Mouse (Mus musculus) megakaryocyte, embryonic 14.5 days (primary cell): Measurements from ENCODE around the gene Ccng2. TPM values are rescaled to one million over a fixed set of nuclear protein-coding genes. Genes with fewer than 3 reads are reported as not detected.

ENCODE experiments used
- H3K27me3 ChIP-seq: replicated peaks from 2 replicates; pipeline ENCODE3; 2012; ENCODE audit warnings: inconsistent platforms
- H3K36me3 ChIP-seq: replicated peaks from 2 replicates; pipeline ENCODE3; 2012; ENCODE audit warnings: low read length, inconsistent platforms, mixed read lengths
- H3K4me1 ChIP-seq: 2 replicates; pipeline ENCODE4 v1.6.1; 2012; ENCODE audit warnings: inconsistent platforms
- H3K4me3 ChIP-seq: replicated peaks from 2 replicates; pipeline ENCODE3; 2012; ENCODE audit warnings: moderate library complexity, mild to moderate bottlenecking, inconsistent platforms
- H3K9me3 ChIP-seq: 2 replicates; pipeline ENCODE4 v1.6.1; 2012; ENCODE audit warnings: inconsistent platforms
- FLI1 ChIP-seq: IDR thresholded peaks from 2 replicates; pipeline ENCODE4 v1.6.1; 2012; ENCODE audit warnings: low read length, inconsistent platforms, mixed read lengths
- GATA1 ChIP-seq: IDR thresholded peaks from 3 replicates; pipeline ENCODE4 v1.6.1; 2012; ENCODE audit warnings: mixed read lengths, low read length, inconsistent platforms, borderline replicate concordance
- polyA plus RNA-seq: library from polyadenylated mRNA; stranded (reverse); fragments of >175 nt; gene quantifications from 2 replicates; pipeline ENCODE4 v1.2.3, GENCODE M21; 2012; ENCODE audit warnings: low replicate concordance; ENCODE audit not compliant: insufficient read depth

Gene Ccng2
- polyA plus RNA-seq, 1 experiment = 37.5 TPM

DNA sequence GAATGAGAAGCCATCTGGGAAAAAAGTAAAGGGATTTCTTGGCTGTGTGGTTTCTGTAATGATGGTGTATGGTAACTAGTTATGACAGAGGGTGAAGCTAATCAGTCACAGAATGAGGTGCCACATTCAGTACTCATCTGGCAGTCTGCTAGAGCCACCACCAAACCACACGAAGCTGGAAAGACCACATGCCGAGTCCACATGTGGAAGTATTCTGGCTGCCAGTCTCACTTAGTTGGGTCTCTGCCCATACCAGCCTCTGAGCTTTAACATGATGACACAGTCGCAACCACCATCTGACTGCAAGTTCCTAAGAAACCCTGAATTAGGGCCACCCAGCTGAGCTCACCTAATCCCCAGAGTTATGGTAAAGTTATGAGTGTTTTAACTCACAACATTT lies 6.1 kb upstream of the Ccng2 start:
- Histone ChIP-seq H3K9me3 (no peaks in the 10 kb centered on the region), H3K27me3 (no peaks in the 10 kb centered on the region), H3K4me1 (peaks cover 56% of the 10 kb centered on the region), H3K36me3 (no peaks in the 10 kb centered on the region), H3K4me3 (no peak overlapping the region)
- TF ChIP-seq FLI1 (no peak), GATA1 (no peak)

- TF ChIP-seq GATA1 = no peak
- no peak for TF ChIP-seq FLI1
- H3K27me3 ChIP-seq = no peaks in the 10 kb centered on the region
- H3K4me3 ChIP-seq = peak overlapping the region; percentile 12
- H3K36me3 ChIP-seq = no peaks in the 10 kb centered on the region
- H3K9me3 ChIP-seq = no peaks in the 10 kb centered on the region
- peaks cover 53% of the 10 kb centered on the region for H3K4me1 ChIP-seq
Measured at GRCm38 (mm10) chr5:93262751-93263150, 4.3 kb upstream of the Ccng2 start.

DNA sequence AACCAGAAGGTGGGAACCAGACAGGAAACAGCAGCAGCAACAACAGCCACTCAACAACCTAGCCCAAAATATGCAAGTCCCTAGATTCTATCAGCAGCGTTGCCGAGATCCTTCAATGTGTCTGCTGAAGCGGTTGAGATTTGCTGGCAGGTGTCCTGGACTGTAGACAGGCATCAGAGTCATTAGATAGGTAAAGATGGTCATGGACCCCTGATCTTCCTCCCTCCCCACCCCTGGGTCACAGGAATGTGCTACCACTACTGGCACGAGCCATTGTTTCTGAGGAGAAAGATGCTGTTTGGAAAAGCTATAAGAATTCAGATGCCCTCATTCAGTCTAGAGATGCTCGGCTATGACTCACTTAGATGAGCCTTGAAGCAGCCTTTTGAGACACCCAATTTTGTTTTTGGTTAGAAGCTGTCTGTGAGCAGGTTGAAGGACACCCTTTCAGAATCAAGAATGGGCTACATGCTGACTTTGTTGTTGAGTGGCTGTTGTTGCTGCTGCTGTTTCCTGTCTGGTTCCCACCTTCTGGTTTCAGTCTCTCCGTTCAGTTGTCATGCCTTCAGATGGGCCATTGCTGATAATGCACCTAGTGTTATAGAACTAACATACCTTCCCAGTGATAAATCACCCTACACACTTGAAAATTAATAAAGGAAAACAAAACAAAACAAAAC lies 3.5 kb upstream of the Ccng2 start:
- Histone ChIP-seq H3K4me3 (no peak overlapping the region), H3K36me3 (peaks cover 2% of the 10 kb centered on the region), H3K4me1 (peaks cover 53% of the 10 kb centered on the region), H3K27me3 (no peaks in the 10 kb centered on the region), H3K9me3 (no peaks in the 10 kb centered on the region)
- TF ChIP-seq GATA1 = no peak
- no peak for TF ChIP-seq FLI1

DNA sequence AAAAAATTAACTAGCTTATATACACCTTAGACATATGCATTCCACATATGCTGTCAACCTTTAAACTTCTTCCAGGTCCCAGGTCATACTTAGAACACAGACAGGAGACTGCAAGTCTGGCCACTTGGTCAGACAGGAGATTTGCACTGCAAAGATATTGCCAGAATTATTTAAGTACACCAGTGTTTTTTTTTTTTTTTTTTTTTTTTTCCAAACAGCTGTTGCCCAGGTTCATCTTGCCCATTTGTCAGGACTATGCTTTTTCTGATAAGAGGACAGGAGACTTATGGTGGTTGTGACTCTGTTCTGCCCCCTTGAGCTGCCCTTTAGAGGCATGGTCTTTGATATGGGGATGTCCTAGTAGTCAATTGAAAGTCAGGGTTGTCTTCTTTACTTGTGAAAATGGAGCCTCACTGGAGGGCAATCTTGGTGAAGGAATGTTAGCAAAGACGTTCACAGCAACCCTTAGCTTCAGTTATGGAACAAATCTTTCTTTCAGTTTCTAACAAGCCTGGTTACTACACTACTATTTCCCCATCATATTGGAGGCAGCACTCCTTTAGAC lies 2.8 kb upstream of the Ccng2 start:
- no peak for TF ChIP-seq GATA1
- TF ChIP-seq FLI1 = no peak
- H3K27me3 ChIP-seq = no peaks in the 10 kb centered on the region
- peaks cover 8% of the 10 kb centered on the region for H3K36me3 ChIP-seq
- peaks cover 53% of the 10 kb centered on the region for H3K4me1 ChIP-seq
- H3K4me3 ChIP-seq = peak overlapping the region; percentile 42
- no peaks in the 10 kb centered on the region for H3K9me3 ChIP-seq

DNA sequence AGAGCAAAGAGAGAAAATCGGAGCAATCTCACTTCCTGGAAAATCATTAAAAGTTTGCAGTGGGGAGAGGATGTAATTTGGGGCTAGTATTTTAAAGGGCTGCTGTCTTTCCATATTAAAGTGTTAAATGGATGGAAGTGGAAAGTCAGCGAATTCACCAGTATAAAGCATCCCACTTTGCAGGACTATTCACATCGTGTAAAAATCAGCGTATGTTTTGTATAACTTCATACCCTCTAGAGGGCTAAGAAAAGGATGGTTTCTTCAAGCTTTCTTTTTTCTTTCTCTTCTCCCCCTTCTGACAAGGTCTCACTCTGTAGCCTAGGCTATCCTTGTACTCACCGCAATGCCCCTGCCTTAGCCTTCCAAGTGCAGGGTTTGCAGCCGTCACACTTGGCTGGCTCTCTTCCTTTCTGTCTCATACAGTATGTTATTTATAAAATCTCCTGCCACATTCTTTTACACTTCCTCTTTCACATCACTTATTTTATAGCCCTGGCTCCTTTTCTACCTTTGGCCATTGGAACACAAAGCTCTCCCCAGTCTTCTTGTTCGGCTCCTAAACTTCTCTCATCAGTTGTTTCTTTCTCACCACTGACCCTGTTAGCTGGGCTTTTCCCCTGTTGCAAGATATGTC lies 1.8 kb upstream of the Ccng2 start:
- Histone ChIP-seq H3K27me3 (no peaks in the 10 kb centered on the region), H3K9me3 (no peaks in the 10 kb centered on the region), H3K4me3 (peak overlapping the region; percentile 83), H3K4me1 (peaks cover 61% of the 10 kb centered on the region), H3K36me3 (peaks cover 19% of the 10 kb centered on the region)
- no peak for TF ChIP-seq FLI1
- no peak for TF ChIP-seq GATA1

DNA sequence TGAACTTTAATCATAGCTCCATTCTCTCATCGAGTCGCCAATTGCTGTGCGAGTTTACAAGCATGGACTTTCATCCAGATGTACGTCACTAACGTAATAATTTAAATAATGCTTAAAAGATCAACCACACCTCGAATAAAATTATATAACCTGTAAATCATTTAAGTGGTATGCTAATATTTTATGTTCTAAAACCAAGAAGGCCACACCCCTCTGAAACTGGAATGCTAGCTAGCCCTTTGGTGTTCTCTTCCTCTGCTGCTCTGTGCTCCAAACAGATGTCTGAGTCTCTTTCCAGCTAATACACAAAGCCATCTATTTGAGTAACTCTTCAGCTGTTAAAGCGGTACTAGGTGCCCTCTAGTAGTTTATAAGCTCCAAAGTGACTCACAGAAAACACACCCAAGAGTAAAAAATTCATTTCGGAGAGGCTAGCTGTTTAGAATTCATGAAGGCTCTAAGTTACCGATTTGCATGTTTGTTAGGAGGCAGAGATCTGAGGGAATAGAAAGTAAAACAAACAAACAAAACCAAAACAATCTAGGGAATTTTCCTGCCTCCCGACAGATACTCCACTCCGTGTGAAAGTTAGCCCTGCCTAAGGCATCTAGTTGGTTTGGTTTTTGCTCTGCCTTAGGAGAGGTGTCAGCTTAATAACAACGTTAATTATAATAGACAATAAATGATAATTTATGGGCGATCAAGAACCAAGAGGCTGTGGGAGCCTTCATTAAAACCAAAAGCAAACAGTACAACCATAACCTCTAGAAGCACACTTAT lies 1.1 kb upstream of the Ccng2 start:
- H3K4me3 ChIP-seq = peak overlapping the region; percentile 98
- no peak for TF ChIP-seq GATA1
- TF ChIP-seq FLI1 = no peak
- peaks cover 63% of the 10 kb centered on the region for H3K4me1 ChIP-seq
- H3K27me3 ChIP-seq = no peaks in the 10 kb centered on the region
- H3K9me3 ChIP-seq = no peaks in the 10 kb centered on the region
- H3K36me3 ChIP-seq = peaks cover 26% of the 10 kb centered on the region

DNA sequence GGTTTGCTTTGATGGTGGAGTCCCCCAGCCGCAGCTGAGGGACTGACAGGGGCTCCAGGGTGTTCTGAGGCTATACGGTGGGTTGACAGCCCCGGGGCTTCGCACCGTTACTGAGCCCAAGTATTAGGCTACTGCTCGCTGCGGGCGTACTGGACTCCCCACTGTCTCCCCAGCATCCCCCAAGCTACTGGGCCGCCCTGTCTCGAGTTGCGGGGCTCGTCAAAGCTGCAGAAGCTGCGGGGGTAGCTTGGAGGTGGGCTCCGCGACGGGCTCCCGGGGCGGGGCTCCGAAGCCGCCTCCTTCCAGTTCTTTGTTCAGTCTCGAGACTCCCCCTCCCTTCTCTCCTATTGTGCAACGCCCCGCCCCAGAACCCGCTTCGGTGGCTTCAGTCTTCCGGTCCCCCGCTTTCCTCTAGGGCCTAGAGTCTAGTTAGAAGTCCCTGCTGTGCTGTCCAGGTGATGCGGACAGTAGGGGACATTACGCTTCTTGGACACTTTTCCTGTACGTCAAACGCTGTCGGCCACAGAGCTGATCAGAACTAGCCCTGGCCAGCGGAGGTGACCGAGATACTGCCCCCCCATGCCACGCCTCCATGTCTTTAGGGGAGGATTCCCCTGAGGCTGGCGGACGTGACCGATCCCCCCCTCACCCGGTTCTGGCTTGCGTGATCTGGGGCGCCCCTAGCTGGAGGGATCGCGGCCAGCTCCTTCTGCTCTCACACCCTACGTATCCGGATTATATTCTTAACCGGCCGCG lies 972 bp downstream of the Ccng2 start:
- Histone ChIP-seq H3K9me3 (no peaks in the 10 kb centered on the region), H3K4me1 (peaks cover 50% of the 10 kb centered on the region), H3K4me3 (peak overlapping the region; percentile 98), H3K27me3 (no peaks in the 10 kb centered on the region), H3K36me3 (peaks cover 47% of the 10 kb centered on the region)
- no peak for TF ChIP-seq FLI1
- no peak for TF ChIP-seq GATA1

DNA sequence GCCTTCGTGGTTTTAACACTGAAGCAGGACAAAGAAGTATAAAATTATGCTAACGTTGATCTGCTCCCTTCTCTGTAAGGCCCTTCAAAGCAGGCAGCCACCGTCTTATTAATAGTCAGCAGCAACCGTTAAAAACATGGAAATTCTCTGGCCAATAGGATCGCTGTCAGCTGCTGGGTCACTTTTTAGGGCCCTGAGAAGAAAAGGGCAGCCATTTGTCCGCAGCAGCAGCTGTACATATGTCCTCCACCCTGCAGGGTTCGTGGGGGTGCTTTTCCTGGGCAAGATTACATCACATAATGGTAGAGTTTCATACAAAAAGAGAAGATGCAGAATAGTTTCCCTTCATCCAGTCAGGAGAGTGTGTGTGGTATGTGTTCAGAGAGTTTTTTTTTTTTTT lies 3.0 kb downstream of the Ccng2 start:
- no peaks in the 10 kb centered on the region for H3K9me3 ChIP-seq
- H3K4me1 ChIP-seq = peaks cover 30% of the 10 kb centered on the region
- H3K27me3 ChIP-seq = no peaks in the 10 kb centered on the region
- peak overlapping the region; percentile 71 for H3K4me3 ChIP-seq
- TF ChIP-seq FLI1 (no peak), GATA1 (no peak)
- H3K36me3 ChIP-seq = peaks cover 67% of the 10 kb centered on the region

- H3K4me3 ChIP-seq = peak overlapping the region; percentile 38
- TF ChIP-seq FLI1 = no peak
- no peak for TF ChIP-seq GATA1
- no peaks in the 10 kb centered on the region for H3K27me3 ChIP-seq
- peaks cover 73% of the 10 kb centered on the region for H3K36me3 ChIP-seq
- no peaks in the 10 kb centered on the region for H3K9me3 ChIP-seq
- H3K4me1 ChIP-seq = peaks cover 23% of the 10 kb centered on the region
Measured at GRCm38 (mm10) chr5:93270721-93271120, 3.7 kb downstream of the Ccng2 start.
